Mouse (Mus musculus): ENCODE data around the gene Zfhx3. TPM values are rescaled to one million over a fixed set of nuclear protein-coding genes. Genes with fewer than 3 reads are reported as not detected.

Zfhx3 gene
- polyA plus RNA-seq, 1 experiment, result 14.0 TPM

GRCm38 (mm10) chr8:108578388-108578787, 635.9 kb downstream of the Zfhx3 start:
- H3K9me3 ChIP-seq (replicated peaks; ENCODE audit: control insufficient read depth, insufficient read depth, low read length, poor library complexity, severe bottlenecking), result no peaks in the 10 kb centered on the region
- H3K4me3 ChIP-seq (ENCODE audit: low read depth, low read length), result no peak overlapping the region
- H3K36me3 ChIP-seq (ENCODE audit: control insufficient read depth, insufficient read depth, low read length, poor library complexity, severe bottlenecking), result no peaks in the 10 kb centered on the region
- 0 out of 2 replicates have a peak, but pooled peaks cover 2% of the 10 kb centered on the region for H3K27me3 ChIP-seq (ENCODE audit: control insufficient read depth, insufficient read depth, low read length, poor library complexity, severe bottlenecking)
- H3K27ac ChIP-seq (ENCODE audit: insufficient read depth, low read length), result no peak overlapping the region
- H3K4me1 ChIP-seq (ENCODE audit: control insufficient read depth, insufficient read depth, low read length), result no peaks in the 10 kb centered on the region
- TF ChIP-seq EP300 (IDR thresholded peaks at IDR 0.05; ENCODE audit: insufficient read depth, low read depth, low read length), result no peak
- no peak for TF ChIP-seq CTCF (IDR thresholded peaks at IDR 0.05; ENCODE audit: low read depth, low read length)
- TF ChIP-seq POLR2A (IDR thresholded peaks at IDR 0.05; ENCODE audit: insufficient read depth, low read length), result no peak
- H3K9ac ChIP-seq (ENCODE audit: low read depth, poor library complexity, severe bottlenecking), result no peak overlapping the region

DNA sequence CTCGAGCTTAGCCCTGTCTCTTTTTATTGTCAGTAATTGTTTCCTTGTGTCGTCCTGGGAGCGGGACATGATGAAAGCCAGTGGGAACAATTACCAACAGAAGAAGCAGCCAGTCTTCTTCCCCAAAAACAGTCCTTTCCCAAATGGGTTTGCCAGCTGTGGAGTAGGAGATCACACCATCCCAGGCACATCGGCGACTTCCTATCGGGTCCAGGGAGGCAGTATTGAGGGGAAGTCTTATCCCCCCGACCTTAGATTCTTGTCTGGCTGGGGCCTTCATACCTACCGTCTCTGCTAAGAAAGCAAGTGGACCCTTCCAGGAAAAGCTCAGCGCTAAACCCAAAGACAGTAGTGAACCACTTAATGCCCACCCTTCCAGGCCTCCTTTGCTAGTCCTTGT, 637.4 kb downstream of the Zfhx3 start:
- Histone ChIP-seq H3K27ac (ENCODE audit: insufficient read depth, low read length) (no peak overlapping the region), H3K4me1 (ENCODE audit: control insufficient read depth, insufficient read depth, low read length) (no peaks in the 10 kb centered on the region)

GRCm38 (mm10) chr8:108580364-108580763, 637.9 kb downstream of the Zfhx3 start:
- H3K27me3 ChIP-seq (ENCODE audit: control insufficient read depth, insufficient read depth, low read length, poor library complexity, severe bottlenecking), result 0 out of 2 replicates have a peak, but pooled peaks cover 2% of the 10 kb centered on the region
- no peak overlapping the region for H3K9ac ChIP-seq (ENCODE audit: low read depth, poor library complexity, severe bottlenecking)
- H3K27ac ChIP-seq (ENCODE audit: insufficient read depth, low read length), result no peak overlapping the region
- no peak for TF ChIP-seq POLR2A (IDR thresholded peaks at IDR 0.05; ENCODE audit: insufficient read depth, low read length)
- H3K4me1 ChIP-seq (ENCODE audit: control insufficient read depth, insufficient read depth, low read length), result no peaks in the 10 kb centered on the region
- H3K9me3 ChIP-seq (replicated peaks; ENCODE audit: control insufficient read depth, insufficient read depth, low read length, poor library complexity, severe bottlenecking), result no peaks in the 10 kb centered on the region
- no peak overlapping the region for H3K4me3 ChIP-seq (ENCODE audit: low read depth, low read length)
- H3K36me3 ChIP-seq (ENCODE audit: control insufficient read depth, insufficient read depth, low read length, poor library complexity, severe bottlenecking), result no peaks in the 10 kb centered on the region

More for the DNA sequence above, 637.4 kb downstream of the Zfhx3 start:
- Histone ChIP-seq H3K36me3 (ENCODE audit: control insufficient read depth, insufficient read depth, low read length, poor library complexity, severe bottlenecking) (no peaks in the 10 kb centered on the region), H3K4me3 (ENCODE audit: low read depth, low read length) (no peak overlapping the region), H3K9me3 (replicated peaks; ENCODE audit: control insufficient read depth, insufficient read depth, low read length, poor library complexity, severe bottlenecking) (no peaks in the 10 kb centered on the region), H3K27me3 (ENCODE audit: control insufficient read depth, insufficient read depth, low read length, poor library complexity, severe bottlenecking) (0 out of 2 replicates have a peak, but pooled peaks cover 2% of the 10 kb centered on the region), H3K9ac (ENCODE audit: low read depth, poor library complexity, severe bottlenecking) (no peak overlapping the region)
- no peak for TF ChIP-seq CTCF (IDR thresholded peaks at IDR 0.05; ENCODE audit: low read depth, low read length)
- TF ChIP-seq POLR2A (IDR thresholded peaks at IDR 0.05; ENCODE audit: insufficient read depth, low read length), result no peak
- no peak for TF ChIP-seq EP300 (IDR thresholded peaks at IDR 0.05; ENCODE audit: insufficient read depth, low read depth, low read length)

GRCm38 (mm10) chr8:108581557-108581956, 639.1 kb downstream of the Zfhx3 start:
- Histone ChIP-seq H3K27ac (ENCODE audit: insufficient read depth, low read length) (no peak overlapping the region), H3K27me3 (ENCODE audit: control insufficient read depth, insufficient read depth, low read length, poor library complexity, severe bottlenecking) (no peaks in the 10 kb centered on the region), H3K4me3 (ENCODE audit: low read depth, low read length) (no peak overlapping the region), H3K4me1 (ENCODE audit: control insufficient read depth, insufficient read depth, low read length) (no peaks in the 10 kb centered on the region), H3K9me3 (replicated peaks; ENCODE audit: control insufficient read depth, insufficient read depth, low read length, poor library complexity, severe bottlenecking) (no peaks in the 10 kb centered on the region), H3K9ac (ENCODE audit: low read depth, poor library complexity, severe bottlenecking) (no peak overlapping the region), H3K36me3 (ENCODE audit: control insufficient read depth, insufficient read depth, low read length, poor library complexity, severe bottlenecking) (no peaks in the 10 kb centered on the region)
- TF ChIP-seq EP300 (IDR thresholded peaks at IDR 0.05; ENCODE audit: insufficient read depth, low read depth, low read length) (no peak), CTCF (IDR thresholded peaks at IDR 0.05; ENCODE audit: low read depth, low read length) (no peak), POLR2A (IDR thresholded peaks at IDR 0.05; ENCODE audit: insufficient read depth, low read length) (no peak)

- H3K27ac ChIP-seq (ENCODE audit: insufficient read depth, low read length), result no peak overlapping the region
- no peaks in the 10 kb centered on the region for H3K27me3 ChIP-seq (ENCODE audit: control insufficient read depth, insufficient read depth, low read length, poor library complexity, severe bottlenecking)
- TF ChIP-seq CTCF (IDR thresholded peaks at IDR 0.05; ENCODE audit: low read depth, low read length) (no peak), EP300 (IDR thresholded peaks at IDR 0.05; ENCODE audit: insufficient read depth, low read depth, low read length) (no peak), POLR2A (IDR thresholded peaks at IDR 0.05; ENCODE audit: insufficient read depth, low read length) (no peak)
- H3K9me3 ChIP-seq (replicated peaks; ENCODE audit: control insufficient read depth, insufficient read depth, low read length, poor library complexity, severe bottlenecking), result no peaks in the 10 kb centered on the region
- H3K9ac ChIP-seq (ENCODE audit: low read depth, poor library complexity, severe bottlenecking), result no peak overlapping the region
- H3K36me3 ChIP-seq (ENCODE audit: control insufficient read depth, insufficient read depth, low read length, poor library complexity, severe bottlenecking), result no peaks in the 10 kb centered on the region
- H3K4me1 ChIP-seq (ENCODE audit: control insufficient read depth, insufficient read depth, low read length), result no peaks in the 10 kb centered on the region
- no peak overlapping the region for H3K4me3 ChIP-seq (ENCODE audit: low read depth, low read length)
Observed at GRCm38 (mm10) chr8:108582251-108582650, 639.8 kb downstream of the Zfhx3 start.

- no peak for TF ChIP-seq EP300 (IDR thresholded peaks at IDR 0.05; ENCODE audit: insufficient read depth, low read depth, low read length)
- TF ChIP-seq POLR2A (IDR thresholded peaks at IDR 0.05; ENCODE audit: insufficient read depth, low read length), result no peak
- TF ChIP-seq CTCF (IDR thresholded peaks at IDR 0.05; ENCODE audit: low read depth, low read length), result no peak
Observed at GRCm38 (mm10) chr8:108583261-108583660, 640.8 kb downstream of the Zfhx3 start.

More at GRCm38 (mm10) chr8:108583261-108583660, 640.8 kb downstream of the Zfhx3 start:
- H3K4me3 ChIP-seq (ENCODE audit: low read depth, low read length), result no peak overlapping the region
- no peaks in the 10 kb centered on the region for H3K4me1 ChIP-seq (ENCODE audit: control insufficient read depth, insufficient read depth, low read length)
- no peaks in the 10 kb centered on the region for H3K36me3 ChIP-seq (ENCODE audit: control insufficient read depth, insufficient read depth, low read length, poor library complexity, severe bottlenecking)
- H3K27me3 ChIP-seq (ENCODE audit: control insufficient read depth, insufficient read depth, low read length, poor library complexity, severe bottlenecking), result no peaks in the 10 kb centered on the region
- H3K9ac ChIP-seq (ENCODE audit: low read depth, poor library complexity, severe bottlenecking), result no peak overlapping the region
- no peaks in the 10 kb centered on the region for H3K9me3 ChIP-seq (replicated peaks; ENCODE audit: control insufficient read depth, insufficient read depth, low read length, poor library complexity, severe bottlenecking)
- no peak overlapping the region for H3K27ac ChIP-seq (ENCODE audit: insufficient read depth, low read length)
